Mouse (Mus musculus): Measurements from ENCODE around the gene Megf11. TPM values are rescaled to one million over a fixed set of nuclear protein-coding genes. Genes with fewer than 3 reads are reported as not detected.

The Megf11 gene
- total and polyA plus RNA-seq, 3 experiments, result 0.33 to 2.0 (median 1.6) TPM

DNA sequence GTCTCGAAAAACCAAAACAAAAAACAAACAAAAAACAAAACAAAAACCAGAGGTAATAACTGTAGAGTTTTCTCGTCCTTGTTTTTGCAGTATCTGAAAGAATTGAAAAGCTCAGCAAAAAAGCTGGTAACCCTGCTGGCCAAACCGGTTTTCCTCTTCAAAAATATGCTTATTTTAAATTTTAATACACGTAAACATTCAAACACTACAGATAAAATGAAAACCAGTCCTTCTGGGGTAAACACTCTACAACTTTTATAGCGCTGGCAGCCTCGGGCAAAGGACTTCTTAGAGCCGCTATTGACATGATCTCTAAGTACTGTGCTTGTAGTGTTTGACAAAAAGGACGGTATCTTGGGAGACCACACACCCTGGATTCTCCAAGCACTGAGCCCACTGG, 43.8 kb upstream of the Megf11 start:
- Histone ChIP-seq H3K4me1 (ENCODE audit: control insufficient read depth, insufficient read depth, low read length) (peaks cover 2% of the 10 kb centered on the region; the same call in 1 of the 2 replicates), H3K4me3 (peak overlapping the region; percentile 86; the same call in 1 of the 2 replicates), H3K27me3 (ENCODE audit: control insufficient read depth, insufficient read depth, low read length) (no peaks in the 10 kb centered on the region), H3K36me3 (ENCODE audit: control insufficient read depth, insufficient read depth, low read length) (peaks cover 9% of the 10 kb centered on the region), H3K9ac (ENCODE audit: low read depth, low read length) (no peak overlapping the region), H3K27ac (peak overlapping the region; percentile 98), H3K79me2 (replicated peaks; ENCODE audit: control insufficient read depth, insufficient read depth, low read length) (0 out of 2 replicates have a peak, but pooled peaks cover 2% of the 10 kb centered on the region)
- no peak for DNase-seq
- no peak for TF ChIP-seq POLR2A (IDR thresholded peaks at IDR 0.05; ENCODE audit: insufficient read depth, low read depth, low read length)
- no peak for TF ChIP-seq EP300 (IDR thresholded peaks at IDR 0.05; ENCODE audit: insufficient read depth, low read depth, low read length)
- TF ChIP-seq CTCF (IDR thresholded peaks at IDR 0.05), result no peak
- intact Hi-C loops (cut with DNase I), result loop anchor here (2.0 to 5.0 kb wide), 4 partner anchors 59 to 619 kb away; partner anchors contain the start of genes Ints14, Rab11a and Tipin
- WGBS, result 89% methylated on average over 8 of the region's 8 CpGs

- Histone ChIP-seq H3K27me3 (ENCODE audit: control insufficient read depth, insufficient read depth, low read length) (no peaks in the 10 kb centered on the region), H3K9ac (ENCODE audit: low read depth, low read length) (no peak overlapping the region), H3K4me3 (no peak overlapping the region), H3K27ac (no peak overlapping the region), H3K36me3 (ENCODE audit: control insufficient read depth, insufficient read depth, low read length) (peaks cover 9% of the 10 kb centered on the region), H3K4me1 (ENCODE audit: control insufficient read depth, insufficient read depth, low read length) (peaks cover 2% of the 10 kb centered on the region; the same call in 1 of the 2 replicates), H3K79me2 (replicated peaks; ENCODE audit: control insufficient read depth, insufficient read depth, low read length) (no peaks in the 10 kb centered on the region)
- intact Hi-C loops (cut with DNase I), result loop anchor here (5.0 kb wide), 2 partner anchors 61 to 161 kb away; partner anchors contain the start of gene Tipin
- WGBS, result 90% methylated on average over 2 of the region's 2 CpGs
- no peak for TF ChIP-seq POLR2A (IDR thresholded peaks at IDR 0.05; ENCODE audit: insufficient read depth, low read depth, low read length)
- no peak for TF ChIP-seq CTCF (IDR thresholded peaks at IDR 0.05)
- TF ChIP-seq EP300 (IDR thresholded peaks at IDR 0.05; ENCODE audit: insufficient read depth, low read depth, low read length), result no peak
- DNase-seq, result no peak
Measured at GRCm38 (mm10) chr9:64343656-64344055, 41.8 kb upstream of the Megf11 start.

- H3K79me2 ChIP-seq (replicated peaks; ENCODE audit: control insufficient read depth, insufficient read depth, low read length), result no peaks in the 10 kb centered on the region
- H3K36me3 ChIP-seq (ENCODE audit: control insufficient read depth, insufficient read depth, low read length), result peaks cover 2% of the 10 kb centered on the region; the same call in 1 of the 2 replicates
- no peak for DNase-seq
- intact Hi-C loops (cut with DNase I), result loop anchor here (2.0 kb wide), 1 partner anchor 345 kb away; no protein-coding TSS in a partner anchor
- no peak overlapping the region for H3K27ac ChIP-seq
- H3K9ac ChIP-seq (ENCODE audit: low read depth, low read length), result no peak overlapping the region
- 46% methylated on average over 5 of the region's 5 CpGs for WGBS
- H3K4me1 ChIP-seq (ENCODE audit: control insufficient read depth, insufficient read depth, low read length), result no peaks in the 10 kb centered on the region; the same call in 1 of the 2 replicates
- no peak for TF ChIP-seq POLR2A (IDR thresholded peaks at IDR 0.05; ENCODE audit: insufficient read depth, low read depth, low read length)
- TF ChIP-seq EP300 (IDR thresholded peaks at IDR 0.05; ENCODE audit: insufficient read depth, low read depth, low read length), result no peak
- TF ChIP-seq CTCF (IDR thresholded peaks at IDR 0.05), result no peak
- no peaks in the 10 kb centered on the region for H3K27me3 ChIP-seq (ENCODE audit: control insufficient read depth, insufficient read depth, low read length)
- no peak overlapping the region for H3K4me3 ChIP-seq
Measured at GRCm38 (mm10) chr9:64345931-64346330, 39.5 kb upstream of the Megf11 start.

- WGBS, result 0% methylated on average over 1 of the region's 1 CpGs
- TF ChIP-seq EP300 (IDR thresholded peaks at IDR 0.05; ENCODE audit: insufficient read depth, low read depth, low read length), result no peak
- peak; percentile 94 for TF ChIP-seq CTCF (IDR thresholded peaks at IDR 0.05)
- no peak for DNase-seq
- H3K79me2 ChIP-seq (replicated peaks; ENCODE audit: control insufficient read depth, insufficient read depth, low read length), result no peaks in the 10 kb centered on the region
- H3K36me3 ChIP-seq (ENCODE audit: control insufficient read depth, insufficient read depth, low read length), result no peaks in the 10 kb centered on the region
- no peak overlapping the region for H3K27ac ChIP-seq
- no peak overlapping the region for H3K9ac ChIP-seq (ENCODE audit: low read depth, low read length)
- no peak overlapping the region for H3K4me3 ChIP-seq
- no peaks in the 10 kb centered on the region for H3K4me1 ChIP-seq (ENCODE audit: control insufficient read depth, insufficient read depth, low read length)
- H3K27me3 ChIP-seq (ENCODE audit: control insufficient read depth, insufficient read depth, low read length), result no peaks in the 10 kb centered on the region
- intact Hi-C loops (cut with DNase I), result loop anchor here (2.0 kb wide), 1 partner anchor 343 kb away; no protein-coding TSS in a partner anchor
Measured at GRCm38 (mm10) chr9:64347377-64347776, 38.0 kb upstream of the Megf11 start.

GRCm38 (mm10) chr9:64349490-64349889, 35.9 kb upstream of the Megf11 start:
- Histone ChIP-seq H3K4me1 (ENCODE audit: control insufficient read depth, insufficient read depth, low read length) (no peaks in the 10 kb centered on the region), H3K36me3 (ENCODE audit: control insufficient read depth, insufficient read depth, low read length) (no peaks in the 10 kb centered on the region), H3K79me2 (replicated peaks; ENCODE audit: control insufficient read depth, insufficient read depth, low read length) (no peaks in the 10 kb centered on the region), H3K27ac (peak overlapping the region; percentile 2), H3K9ac (ENCODE audit: low read depth, low read length) (no peak overlapping the region), H3K27me3 (ENCODE audit: control insufficient read depth, insufficient read depth, low read length) (no peaks in the 10 kb centered on the region), H3K4me3 (no peak overlapping the region)
- WGBS, result 26% methylated on average over 5 of the region's 5 CpGs
- no peak for TF ChIP-seq POLR2A (IDR thresholded peaks at IDR 0.05; ENCODE audit: insufficient read depth, low read depth, low read length)
- no peak for TF ChIP-seq EP300 (IDR thresholded peaks at IDR 0.05; ENCODE audit: insufficient read depth, low read depth, low read length)
- TF ChIP-seq CTCF (IDR thresholded peaks at IDR 0.05), result peak; percentile 18; the same call in 1 of the 2 replicates
- intact Hi-C loops (cut with DNase I), result no loop called here
- DNase-seq, result peak in 1 of 2 experiments; percentile 8

GRCm38 (mm10) chr9:64351191-64351590, 34.2 kb upstream of the Megf11 start:
- H3K4me3 ChIP-seq, result no peak overlapping the region
- intact Hi-C loops (cut with DNase I), result loop anchor here (2.0 kb wide), 1 partner anchor 288 kb away; no protein-coding TSS in a partner anchor
- H3K36me3 ChIP-seq (ENCODE audit: control insufficient read depth, insufficient read depth, low read length), result no peaks in the 10 kb centered on the region
- no peaks in the 10 kb centered on the region for H3K4me1 ChIP-seq (ENCODE audit: control insufficient read depth, insufficient read depth, low read length)
- H3K79me2 ChIP-seq (replicated peaks; ENCODE audit: control insufficient read depth, insufficient read depth, low read length), result no peaks in the 10 kb centered on the region
- H3K9ac ChIP-seq (ENCODE audit: low read depth, low read length), result no peak overlapping the region
- H3K27me3 ChIP-seq (ENCODE audit: control insufficient read depth, insufficient read depth, low read length), result no peaks in the 10 kb centered on the region
- TF ChIP-seq CTCF (IDR thresholded peaks at IDR 0.05) (peak; percentile 64), POLR2A (IDR thresholded peaks at IDR 0.05; ENCODE audit: insufficient read depth, low read depth, low read length) (no peak), EP300 (IDR thresholded peaks at IDR 0.05; ENCODE audit: insufficient read depth, low read depth, low read length) (no peak)
- WGBS, result 41% methylated on average over 3 of the region's 3 CpGs
- H3K27ac ChIP-seq, result no peak overlapping the region
- no peak for DNase-seq
